Mouse (Mus musculus): Measurements from ENCODE around the gene Pald1.

Pald1 gene

DNA sequence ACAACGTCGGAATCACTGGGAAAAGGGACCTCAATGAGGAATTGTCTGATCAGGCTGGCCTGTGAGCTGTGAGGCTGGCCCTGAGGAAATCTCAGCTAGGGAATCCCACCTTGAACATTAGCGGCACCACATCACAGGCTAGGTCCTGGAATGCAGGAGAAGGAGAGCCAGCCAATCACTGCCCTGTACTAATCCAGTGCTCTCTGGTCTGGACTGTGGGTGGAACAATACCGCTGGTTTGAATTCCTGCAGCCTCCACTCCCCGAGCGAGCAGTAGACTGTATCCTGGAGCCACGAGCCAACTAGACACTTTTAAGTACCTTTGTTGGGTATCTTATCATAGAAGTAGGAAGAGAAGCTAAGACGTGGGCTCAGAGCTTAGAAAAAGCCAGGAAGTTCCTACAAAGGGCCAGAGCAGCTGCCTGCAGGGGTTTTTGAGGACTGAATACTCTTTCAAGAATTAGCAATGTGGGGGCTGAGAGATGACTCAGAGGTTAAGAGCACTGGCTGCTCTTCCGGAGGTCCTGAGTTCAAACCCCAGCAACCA is 57.5 kb downstream of the Pald1 start:
- no peak for DNase-seq

GRCm38 (mm10) chr10:61324717-61325116 is 58.6 kb downstream of the Pald1 start:
- peak; percentile 54 for DNase-seq

DNA sequence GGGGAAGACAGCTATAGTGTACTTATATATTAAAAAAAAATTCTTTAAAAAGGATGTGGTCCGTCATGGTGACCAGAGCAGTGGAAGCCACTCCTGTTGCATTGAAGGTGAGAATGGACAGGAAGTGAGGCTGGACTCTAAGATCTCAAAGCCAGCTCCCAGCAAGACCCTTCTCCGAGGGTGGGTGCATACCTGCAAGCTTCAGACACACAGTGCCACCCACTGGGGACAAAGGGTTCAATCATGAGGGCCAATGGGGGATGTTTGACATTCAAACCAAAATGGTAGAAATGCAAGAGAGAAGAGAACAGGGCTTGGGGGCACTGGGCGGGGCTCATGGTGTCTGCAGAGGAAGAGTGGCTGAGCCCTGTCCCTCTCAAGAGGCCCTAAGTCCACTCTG is 64.8 kb downstream of the Pald1 start:
- DNase-seq, result no peak

GRCm38 (mm10) chr10:61315324-61315880 is 67.9 kb downstream of the Pald1 start:
- DNase-seq, result no peak

DNA sequence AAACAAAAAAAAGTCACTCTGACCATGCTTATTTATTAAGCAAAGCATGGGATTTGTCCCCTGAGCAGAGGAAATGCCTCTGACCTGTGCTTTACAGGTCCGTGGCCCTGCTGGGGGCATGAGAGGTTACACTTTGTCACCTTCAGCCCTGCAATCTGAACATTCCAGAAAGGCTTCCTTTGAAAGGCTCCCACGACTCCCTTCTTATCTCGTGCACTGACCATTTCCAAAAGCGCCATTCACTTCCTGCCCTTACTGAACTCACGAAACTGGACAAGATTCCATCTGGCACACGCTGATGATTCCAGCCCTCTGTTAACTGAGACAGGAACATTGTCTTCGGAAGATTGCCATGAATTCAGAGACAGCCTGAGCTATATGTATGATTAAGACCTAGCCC is 69.6 kb downstream of the Pald1 start:
- DNase-seq, result no peak

GRCm38 (mm10) chr10:61312754-61313153 is 70.6 kb downstream of the Pald1 start:
- no peak for DNase-seq

DNA sequence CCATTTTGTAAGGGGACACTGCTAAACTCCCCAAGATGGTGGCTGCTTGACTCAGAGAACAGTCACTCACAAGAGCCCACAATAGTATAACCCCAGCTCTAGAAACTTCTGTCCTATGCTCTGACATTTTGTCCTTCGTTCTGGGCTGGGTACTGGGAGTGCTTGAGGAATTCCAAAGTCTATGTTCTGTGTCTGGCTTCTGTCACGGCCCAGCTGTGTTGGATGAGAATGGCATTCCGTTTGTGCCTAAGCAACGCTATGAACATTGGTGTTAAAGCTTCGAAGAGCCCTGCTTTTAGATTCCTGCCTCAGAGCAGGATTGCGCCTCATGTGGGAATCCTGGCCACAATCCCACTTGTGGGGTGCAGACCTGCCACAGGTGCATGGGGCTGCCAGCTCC is 71.2 kb downstream of the Pald1 start:
- peak; percentile 33 for DNase-seq

DNA sequence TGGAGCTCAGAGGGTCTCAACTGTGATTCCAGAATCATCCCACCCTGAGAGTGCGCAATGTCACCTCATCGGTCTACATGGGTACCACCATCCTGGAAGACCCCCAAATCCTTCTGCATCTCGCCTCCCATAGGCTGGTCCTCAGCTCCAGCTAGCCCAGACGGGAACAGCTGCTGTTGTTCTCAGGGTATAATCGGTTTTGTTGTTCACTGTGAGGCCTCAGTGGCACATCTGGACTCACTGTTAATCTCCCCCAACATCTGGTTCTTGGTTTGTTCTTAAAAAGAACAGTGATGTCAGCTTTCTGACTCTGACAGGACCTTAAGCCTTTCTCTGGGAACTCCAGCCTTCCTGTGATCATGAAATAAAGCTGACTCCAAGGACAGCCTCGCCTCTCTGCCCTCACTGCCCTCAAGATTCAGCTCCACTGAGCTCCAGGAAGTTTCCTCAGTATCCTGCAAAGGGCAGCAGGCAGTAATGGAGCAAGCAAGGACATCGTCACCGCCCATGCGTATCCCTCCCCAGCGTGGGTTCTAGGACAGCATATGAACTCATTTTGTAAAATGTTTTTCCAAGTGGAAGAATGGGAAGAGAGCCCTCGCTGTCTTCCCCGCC is 74.5 kb downstream of the Pald1 start:
- DNase-seq, result peak; percentile 36

DNA sequence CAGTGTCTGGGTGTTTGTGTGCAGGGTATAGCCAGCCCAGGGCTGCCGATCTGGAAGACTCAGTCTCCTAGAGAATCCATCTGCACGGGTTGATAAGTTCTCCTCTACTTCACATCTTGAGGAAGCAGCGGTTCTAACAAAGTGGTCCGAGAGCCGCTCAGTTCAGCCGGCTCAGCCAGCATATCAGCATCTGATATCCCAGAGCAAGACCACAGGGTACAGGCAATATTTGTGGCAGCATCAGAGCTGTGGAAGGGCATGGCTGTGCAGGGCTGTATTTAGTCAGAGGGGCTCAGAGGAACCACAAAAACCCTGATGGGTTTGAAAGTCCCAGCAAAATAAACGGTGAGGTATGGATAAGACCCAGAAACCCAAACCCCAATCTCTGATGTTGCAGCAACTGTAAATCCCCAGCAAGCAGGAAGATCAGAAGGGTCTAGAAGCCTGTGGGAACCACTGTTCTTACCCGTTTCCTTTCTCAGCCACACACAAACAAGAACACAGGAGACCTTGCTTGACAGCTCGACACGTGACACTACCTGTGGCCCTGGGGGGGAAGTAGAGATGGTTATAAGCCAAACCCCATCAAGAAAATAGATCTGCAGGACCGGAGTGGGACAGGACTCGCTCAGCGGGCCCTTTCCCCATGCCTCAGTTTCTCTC is 77.3 kb downstream of the Pald1 start:
- no peak for DNase-seq

- DNase-seq, result peak; percentile 64
Measured at GRCm38 (mm10) chr10:61304046-61304445, 79.3 kb downstream of the Pald1 start.

DNA sequence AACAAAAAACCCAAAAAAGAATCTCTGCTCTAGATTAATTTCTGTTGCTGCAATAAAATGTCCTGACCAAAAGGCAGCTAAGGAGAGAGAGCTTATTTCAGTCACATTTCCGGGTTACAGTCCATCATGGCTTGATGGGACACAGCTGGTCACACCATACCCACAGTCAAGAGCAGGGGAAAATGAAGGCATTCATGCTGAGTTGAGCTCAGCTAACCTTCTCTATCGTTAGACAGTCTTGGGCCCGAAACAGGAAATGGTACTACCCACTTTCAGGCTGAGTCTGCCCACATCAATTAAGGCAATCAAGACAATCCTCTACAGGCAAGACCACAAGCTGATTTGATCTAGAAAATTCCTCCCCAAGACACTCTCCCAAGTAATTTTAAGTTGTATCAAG is 82.3 kb downstream of the Pald1 start:
- peak; percentile 49 for DNase-seq

DNA sequence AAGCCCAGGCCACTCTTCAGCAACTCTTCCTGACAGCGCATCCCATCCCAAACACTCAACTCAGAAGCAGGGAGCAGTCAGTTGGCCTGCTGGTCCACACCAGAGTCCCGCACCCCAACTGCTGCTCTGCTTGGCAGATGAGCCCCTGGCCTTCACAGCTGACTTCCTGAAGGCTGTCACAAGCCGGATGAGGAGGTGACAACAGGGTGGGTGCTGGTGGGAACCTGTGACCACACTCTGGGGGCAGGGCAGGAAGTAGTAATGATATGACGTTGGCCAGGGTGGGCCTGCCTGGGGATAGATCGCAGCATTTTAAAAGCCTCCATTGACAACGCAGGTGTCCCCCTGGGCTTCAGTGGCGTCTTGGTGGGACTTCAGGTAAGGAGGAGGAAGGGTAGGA is 85.9 kb downstream of the Pald1 start, which contains the start of gene Prf1:
Gene Prf1, plus strand, starts transcription at position 357 of the 400 bp plus-strand sequence.
- peak; percentile 38 for DNase-seq

DNA sequence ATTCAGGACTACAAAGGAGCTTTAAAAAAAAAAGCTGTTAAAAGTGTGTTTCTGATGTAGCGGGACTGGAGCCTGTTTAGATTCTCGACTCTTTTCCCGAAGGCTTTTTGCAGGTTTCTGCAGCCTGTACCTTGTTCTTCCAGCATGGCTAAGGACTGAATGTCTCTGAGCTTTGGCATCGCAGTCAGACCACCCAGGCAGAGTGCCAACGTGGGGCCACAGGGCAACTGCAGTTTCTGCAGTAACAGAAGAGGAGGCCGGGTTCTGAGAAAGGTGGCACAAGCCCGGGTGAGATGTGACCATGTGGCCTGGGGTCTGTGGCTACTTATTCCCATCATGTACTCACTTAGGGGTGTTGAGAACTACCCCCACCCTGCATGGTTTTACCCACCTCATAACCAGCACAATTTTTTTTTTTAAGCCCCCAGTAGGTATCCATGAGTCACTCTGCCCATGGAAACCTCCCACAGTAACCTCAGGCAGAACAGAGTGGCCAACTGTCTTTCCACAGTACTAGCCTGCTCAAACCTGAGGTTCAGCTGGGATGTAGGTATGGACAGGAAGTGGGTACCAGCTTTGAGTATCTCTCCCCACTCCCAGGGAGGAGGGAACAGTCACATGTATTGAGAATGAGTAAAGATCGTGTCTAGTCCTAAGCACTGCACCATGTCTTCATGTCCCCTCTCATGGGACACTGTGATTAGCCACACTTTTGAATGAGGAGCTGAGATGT is 86.5 kb downstream of the Pald1 start:
- DNase-seq, result no peak

- no peak for DNase-seq
Measured at GRCm38 (mm10) chr10:61294242-61294641, 89.1 kb downstream of the Pald1 start.

GRCm38 (mm10) chr10:61290479-61290878 is 92.9 kb downstream of the Pald1 start:
- DNase-seq, result no peak

- no peak for DNase-seq
Measured at GRCm38 (mm10) chr10:61290016-61290415, 93.3 kb downstream of the Pald1 start.

- peak; percentile 47 for DNase-seq
Measured at GRCm38 (mm10) chr10:61286246-61286645, 97.1 kb downstream of the Pald1 start.

DNA sequence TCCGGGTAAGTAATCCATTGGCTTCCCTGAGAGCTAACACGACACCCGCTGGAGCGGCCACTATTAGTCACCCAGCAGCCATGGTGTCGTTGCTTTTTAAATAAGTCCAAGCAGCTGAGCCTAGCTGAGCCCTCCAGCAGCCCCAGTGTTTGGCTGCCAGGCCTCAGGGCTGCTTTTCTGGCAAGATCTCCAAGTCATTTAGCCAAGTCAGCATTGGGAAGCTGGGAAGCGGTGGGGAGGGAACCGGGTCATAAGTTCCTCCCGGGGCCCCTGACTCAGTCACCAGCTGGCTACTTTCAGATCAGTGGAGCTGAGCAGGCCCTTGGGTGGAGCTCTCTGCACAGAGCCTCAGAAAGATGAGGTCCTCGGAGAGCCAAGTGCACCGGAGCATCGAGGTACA is 98.1 kb downstream of the Pald1 start:
- peak; percentile 82 for DNase-seq

DNA sequence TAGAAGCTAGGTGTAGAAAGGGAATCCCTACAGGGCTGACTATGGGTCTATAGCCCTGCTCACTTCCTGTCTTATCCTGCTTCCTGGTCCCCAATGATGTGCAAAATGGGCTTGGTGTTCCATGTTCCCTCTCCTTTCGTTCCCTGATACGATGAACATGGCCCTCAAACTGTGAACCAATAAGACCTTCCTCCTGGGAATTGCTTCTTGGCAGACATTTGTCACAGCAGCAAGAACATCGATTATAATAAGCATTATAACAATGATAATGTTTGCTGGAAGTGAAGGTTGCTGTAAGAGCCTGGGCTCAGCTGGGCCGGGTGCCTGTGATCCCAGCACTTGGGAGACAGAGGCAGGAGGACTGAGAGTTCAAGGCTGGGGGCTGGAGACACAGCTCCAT is 99.0 kb downstream of the Pald1 start:
- no peak for DNase-seq

DNA sequence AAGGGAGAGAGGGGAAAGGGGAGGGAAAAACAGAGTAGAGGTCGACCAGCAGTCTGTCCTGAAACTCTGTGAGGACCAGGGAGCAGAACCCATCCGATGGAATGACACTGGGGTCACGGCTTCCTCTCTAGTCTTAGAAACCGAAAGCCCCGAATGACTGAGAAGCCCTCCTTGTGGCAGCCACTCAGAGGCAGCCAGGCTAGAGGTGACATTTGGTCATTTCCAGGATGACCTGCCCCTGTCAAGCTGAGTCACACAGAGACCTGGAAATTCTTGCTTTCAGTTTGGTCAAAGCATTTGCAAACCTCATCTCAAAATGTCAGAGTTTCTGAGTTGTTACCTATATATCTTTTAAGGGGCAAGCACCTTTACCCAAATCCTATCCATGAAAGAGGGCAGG is 102.2 kb downstream of the Pald1 start:
- DNase-seq, result no peak

DNA sequence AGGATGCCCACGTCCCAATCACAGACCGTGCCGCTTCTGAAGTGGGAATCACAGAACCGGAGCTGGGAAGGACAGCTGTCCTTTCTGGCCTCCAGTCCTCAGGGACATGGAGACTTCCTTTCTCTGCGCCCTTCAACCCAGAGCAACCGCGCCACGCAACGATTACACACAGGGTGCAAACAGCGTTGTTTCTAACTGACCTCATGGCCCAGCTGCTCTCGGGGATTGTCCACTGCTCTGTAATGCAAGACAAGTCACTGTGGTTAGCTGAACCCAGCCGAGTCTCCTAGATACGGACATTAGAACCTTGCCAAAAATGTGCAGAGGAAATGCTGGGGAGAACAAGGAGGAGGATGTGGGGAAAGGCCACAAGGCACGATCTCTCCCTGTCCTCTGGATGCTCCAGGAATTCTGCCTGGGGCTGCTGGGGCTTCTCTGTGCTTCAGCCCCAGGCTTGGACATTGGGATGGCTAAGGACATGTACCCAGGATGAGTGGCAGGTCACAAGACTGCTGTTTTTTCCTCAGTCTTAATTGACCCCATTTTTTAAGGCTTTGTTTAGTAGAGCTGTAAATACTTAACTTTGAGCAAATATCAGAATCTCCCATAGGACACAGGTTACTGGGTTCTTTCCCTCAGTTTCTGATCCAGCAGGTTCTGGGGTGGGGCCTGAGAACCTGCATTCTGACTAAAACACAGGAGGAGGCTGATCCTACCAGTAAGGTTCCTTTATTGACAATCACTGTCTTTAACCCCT is 105.2 kb downstream of the Pald1 start:
- DNase-seq, result peak; percentile 75

DNA sequence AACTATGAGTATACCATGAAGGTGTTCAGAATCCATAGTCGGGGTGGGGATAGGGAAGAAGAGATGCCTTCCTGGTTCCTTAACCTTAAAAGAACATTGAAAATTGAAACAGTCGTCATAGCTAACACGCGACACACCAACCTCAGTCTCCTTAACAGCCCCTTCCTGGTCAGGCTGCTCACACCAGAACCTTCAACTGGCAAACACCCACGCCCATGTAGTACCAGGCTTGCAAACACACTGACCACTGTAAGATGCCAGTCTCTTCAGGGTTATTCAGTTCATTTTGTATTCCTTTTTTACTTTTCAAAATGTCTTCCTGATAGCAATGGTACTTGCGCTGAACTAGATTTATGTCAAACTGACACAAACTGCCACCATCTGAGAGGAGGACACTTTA is 106.3 kb downstream of the Pald1 start:
- no peak for DNase-seq

DNA sequence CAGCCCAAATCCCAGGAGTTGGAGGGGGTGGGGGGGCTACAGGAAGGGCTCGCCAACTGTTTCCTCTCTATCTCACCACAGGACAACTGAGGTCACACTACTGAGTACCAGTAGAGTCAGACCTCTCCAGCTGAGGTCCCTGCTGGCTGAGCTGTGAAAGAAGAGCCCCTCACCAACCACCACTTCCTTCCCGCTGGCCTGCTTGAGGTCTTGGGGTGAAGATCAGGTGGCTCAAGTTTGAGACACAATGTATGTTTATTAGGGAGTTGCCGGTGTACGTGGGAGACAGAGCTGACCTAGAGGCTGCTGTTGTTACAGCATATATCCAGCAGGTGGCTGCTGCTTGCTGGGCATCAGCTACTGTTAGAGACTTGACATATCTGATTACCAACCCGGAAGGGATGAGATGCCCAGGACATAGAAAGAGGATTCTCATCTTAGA is 107.6 kb downstream of the Pald1 start:
- peak; percentile 49 for DNase-seq

Measured in lung, postnatal 10 days (tissue).